Mouse (Mus musculus) CH12.LX (cell line): ENCODE measurements around the gene Iqsec3. TPM values are rescaled to one million over a fixed set of nuclear protein-coding genes. Genes with fewer than 3 reads are reported as not detected.

ENCODE experiments used
- DNase-seq: peaks from one replicate; pipeline ENCODE4 v3.0.0-alpha.2; 2013; ENCODE audit errors: extremely low read depth
- H3K27ac ChIP-seq: 2 replicates; pipeline ENCODE4 v1.5.1; 2012; ENCODE audit warnings: low read depth, mild to moderate bottlenecking, control low read depth, moderate library complexity; ENCODE audit not compliant: insufficient read depth
- H3K27me3 ChIP-seq: replicated peaks from 2 replicates; pipeline ENCODE3; 2012; ENCODE audit warnings: inconsistent platforms
- H3K36me3 ChIP-seq, 2 experiments: replicated peaks in 1 of 2; 2 replicates each; pipeline versions ENCODE3 to v1.6.1; 2012; ENCODE audit warnings: inconsistent platforms in 1 of 2, low read length in 1 of 2, mild to moderate bottlenecking in 1 of 2, mixed read lengths in 1 of 2, moderate library complexity in 1 of 2; ENCODE audit not compliant: control insufficient read depth in 1 of 2, insufficient read depth in 1 of 2
- H3K4me1 ChIP-seq, 2 experiments: 2 replicates each; pipeline ENCODE4 v1.6.1; 2012; ENCODE audit warnings: inconsistent platforms in 1 of 2, moderate library complexity in 1 of 2; ENCODE audit not compliant: insufficient read depth in 2 of 2, control insufficient read depth in 1 of 2
- H3K4me2 ChIP-seq: 2 replicates; pipeline ENCODE4 v1.6.1; 2012; ENCODE audit warnings: low read depth, mild to moderate bottlenecking, control low read depth; ENCODE audit not compliant: poor library complexity, insufficient read depth, severe bottlenecking
- H3K4me3 ChIP-seq, 3 experiments: fragments of 150-350 bp in 1 of 3; sonication (generic) in 1 of 3; replicated peaks in 1 of 3; 2 replicates each; pipeline versions ENCODE3 to v1.5.1; 2011 to 2012; ENCODE audit warnings: low read depth in 2 of 3, low read length in 2 of 3, mild to moderate bottlenecking in 2 of 3, moderate library complexity in 2 of 3, control low read depth in 1 of 3, improper control_type of control experiment in 1 of 3, inconsistent platforms in 1 of 3, mixed read lengths in 1 of 3; ENCODE audit not compliant: poor library complexity in 1 of 3
- H3K79me2 ChIP-seq: replicated peaks from 2 replicates; pipeline ENCODE4 v1.6.1; 2012; ENCODE audit warnings: mild to moderate bottlenecking, moderate library complexity; ENCODE audit not compliant: control insufficient read depth, poor library complexity, insufficient read depth, severe bottlenecking; ENCODE audit errors: extremely low read depth
- H3K9ac ChIP-seq: 2 replicates; pipeline ENCODE4 v1.6.1; 2012; ENCODE audit warnings: low read depth, mild to moderate bottlenecking, control low read depth, moderate library complexity; ENCODE audit not compliant: insufficient read depth
- H3K9me3 ChIP-seq: replicated peaks from 2 replicates; pipeline ENCODE3; 2012; ENCODE audit warnings: low read length, inconsistent platforms, mixed read lengths
- BHLHE40 ChIP-seq: IDR thresholded peaks from 2 replicates; pipeline ENCODE4 v1.6.1; 2011; ENCODE audit warnings: mild to moderate bottlenecking, low read depth, low read length, improper control_type of control experiment
- CHD1 ChIP-seq: IDR thresholded peaks from 2 replicates; pipeline ENCODE4 v1.6.1; 2012; ENCODE audit warnings: low read depth, low read length, improper control_type of control experiment, inconsistent platforms
- HCFC1 ChIP-seq: IDR thresholded peaks from 2 replicates; pipeline ENCODE4 v1.6.1; 2012; ENCODE audit warnings: low read depth, mild to moderate bottlenecking, inconsistent platforms, low read length, improper control_type of control experiment
- IRF4 ChIP-seq: IDR thresholded peaks from 2 replicates; pipeline ENCODE4 v1.6.1; 2014; ENCODE audit warnings: low read depth, mild to moderate bottlenecking, inconsistent platforms, low read length, improper control_type of control experiment
- JUN ChIP-seq: IDR thresholded peaks from 2 replicates; pipeline ENCODE4 v1.6.1; 2011; ENCODE audit warnings: low read depth, mild to moderate bottlenecking, low read length, improper control_type of control experiment, moderate library complexity; ENCODE audit not compliant: insufficient read depth
- JUND ChIP-seq: conservative IDR thresholded peaks from 2 replicates; pipeline ENCODE4 v1.6.1; 2011; ENCODE audit warnings: low read depth, low read length, improper control_type of control experiment
- MAFK ChIP-seq: IDR thresholded peaks from 2 replicates; pipeline ENCODE4 v1.6.1; 2011; ENCODE audit warnings: low read length, improper control_type of control experiment; ENCODE audit not compliant: insufficient replicate concordance
- MAZ ChIP-seq: IDR thresholded peaks from 2 replicates; pipeline ENCODE4 v1.6.1; 2012; ENCODE audit warnings: low read depth, mild to moderate bottlenecking, inconsistent platforms, low read length, improper control_type of control experiment, moderate library complexity
- NRF1 ChIP-seq: IDR thresholded peaks from 2 replicates; pipeline ENCODE4 v1.6.1; 2014; ENCODE audit warnings: low read depth, mild to moderate bottlenecking, inconsistent platforms, low read length, improper control_type of control experiment, moderate library complexity
- POLR2AphosphoS2 ChIP-seq: IDR thresholded peaks from 2 replicates; pipeline ENCODE4 v1.6.1; 2011; ENCODE audit warnings: low read depth, low read length, improper control_type of control experiment
- RAD21 ChIP-seq: IDR thresholded peaks from 2 replicates; pipeline ENCODE4 v1.6.1; 2011; ENCODE audit warnings: low read depth, mild to moderate bottlenecking, low read length, improper control_type of control experiment, moderate library complexity
- RCOR1 ChIP-seq: conservative IDR thresholded peaks from 2 replicates; pipeline ENCODE4 v1.6.1; 2012; ENCODE audit warnings: low read depth, mild to moderate bottlenecking, inconsistent platforms, low read length, improper control_type of control experiment
- SIN3A ChIP-seq: IDR thresholded peaks from 2 replicates; pipeline ENCODE4 v1.6.1; 2012; ENCODE audit warnings: low read length, improper control_type of control experiment, inconsistent platforms
- TBP ChIP-seq: conservative IDR thresholded peaks from 2 replicates; pipeline ENCODE4 v1.6.1; 2011; ENCODE audit warnings: low read depth, low read length, improper control_type of control experiment
- TCF12 ChIP-seq: IDR thresholded peaks from 2 replicates; pipeline ENCODE4 v1.6.1; 2014; ENCODE audit warnings: low read depth, mild to moderate bottlenecking, inconsistent platforms, low read length, improper control_type of control experiment
- UBTF ChIP-seq: IDR thresholded peaks from 2 replicates; pipeline ENCODE4 v1.6.1; 2012; ENCODE audit warnings: low read depth, mild to moderate bottlenecking, inconsistent platforms, low read length, improper control_type of control experiment, moderate library complexity
- ZC3H11A ChIP-seq: IDR thresholded peaks from 2 replicates; pipeline ENCODE4 v1.6.1; 2012; ENCODE audit warnings: low read depth, mild to moderate bottlenecking, inconsistent platforms, low read length, improper control_type of control experiment
- ZKSCAN1 ChIP-seq: IDR thresholded peaks from 2 replicates; pipeline ENCODE4 v1.6.1; 2012; ENCODE audit warnings: low read depth, inconsistent platforms, low read length, improper control_type of control experiment, borderline replicate concordance
- ZMIZ1 ChIP-seq: IDR thresholded peaks from 2 replicates; pipeline ENCODE4 v1.6.1; 2012; ENCODE audit warnings: low read depth, mild to moderate bottlenecking, inconsistent platforms, low read length, improper control_type of control experiment
- ZNF384 ChIP-seq: IDR thresholded peaks from 2 replicates; pipeline ENCODE4 v1.6.1; 2012; ENCODE audit warnings: low read depth, low read length, improper control_type of control experiment, inconsistent platforms
- dilution Hi-C: fragments of 300-500 bp; cut with MboI; formaldehyde crosslinking; loops from 2 replicates; pipeline ENCODE4 v1.14.3; 2020; ENCODE audit warnings: low sequenced_read_pairs; ENCODE audit not compliant: extremely low pct_unique_long_range_greater_than_20kb, extremely low pct_ligation_motif_present
- in situ Hi-C: fragments of 300-500 bp; cut with MboI; formaldehyde crosslinking; loops from 3 replicates; pipeline ENCODE4 v1.14.3; 2019; ENCODE audit warnings: low sequenced_read_pairs, low pct_ligation_motif_present, low pct_unique_long_range_greater_than_20kb, mixed read lengths
- polyA plus RNA-seq: library from polyadenylated mRNA; unstranded; fragments of >175 nt; gene quantifications from 2 replicates; pipeline ENCODE4 v1.2.1, GENCODE M21; 2012; ENCODE audit warnings: low read depth; ENCODE audit not compliant: insufficient read length
- total RNA-seq, 2 experiments: library from RNA; depleted of rRNA; stranded (reverse); fragments of 300-350 nt in 1 of 2; fragments of >200 nt in 1 of 2; gene quantifications; 2 replicates each; pipeline ENCODE4 v1.2.3; 2012 to 2014

Iqsec3 gene
- total and polyA plus RNA-seq, 3 experiments: not detected

DNA sequence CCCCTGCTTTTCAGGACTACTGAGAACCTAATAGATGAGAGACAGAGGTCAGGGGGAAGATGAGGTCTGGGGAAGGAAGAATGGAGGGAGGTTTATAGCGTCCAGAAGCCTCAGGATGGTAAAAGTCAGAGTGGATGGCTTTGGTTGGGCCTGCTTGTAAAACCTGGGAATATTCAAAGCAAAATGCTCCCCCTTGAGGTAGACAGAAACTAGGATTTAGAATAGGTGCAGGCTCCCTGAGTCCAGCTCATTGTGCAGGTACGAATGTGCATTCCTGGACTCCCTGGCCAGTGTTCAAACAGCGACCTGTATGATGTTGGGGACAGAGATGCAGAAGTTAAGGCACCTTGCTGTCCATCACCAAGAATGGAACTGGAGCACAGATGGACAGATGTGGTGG, 47.6 kb upstream of the Iqsec3 start:
- Histone ChIP-seq H3K27me3 (peaks cover 85% of the 10 kb centered on the region), H3K9me3 (no peaks in the 10 kb centered on the region), H3K4me2 (no peak overlapping the region), H3K79me2 (no peaks in the 10 kb centered on the region)
- in situ Hi-C loops (loop anchor here (25.0 kb wide), 1 partner anchor 109 kb away; no protein-coding TSS in a partner anchor), dilution Hi-C loops (no loop called here)
- DNase-seq: no peak
- no peak for TF ChIP-seq UBTF
- TF ChIP-seq ZNF384: no peak
- TF ChIP-seq, all 38 proteins: peak for 0
- no peaks in the 10 kb centered on the region for H3K36me3 ChIP-seq
- H3K4me1 ChIP-seq: no peaks in the 10 kb centered on the region; a peak in 1 of 4 replicates
- H3K27ac ChIP-seq: no peak overlapping the region
- H3K4me3 ChIP-seq: no peak overlapping the region
- no peak overlapping the region for H3K9ac ChIP-seq

GRCm38 (mm10) chr6:121519896-121520295, 46.4 kb upstream of the Iqsec3 start:
- Histone ChIP-seq H3K9me3 (no peaks in the 10 kb centered on the region), H3K27me3 (peaks cover 85% of the 10 kb centered on the region), H3K4me1 (no peaks in the 10 kb centered on the region; a peak in 1 of 4 replicates), H3K9ac (no peak overlapping the region), H3K36me3 (no peaks in the 10 kb centered on the region), H3K79me2 (no peaks in the 10 kb centered on the region), H3K4me2 (no peak overlapping the region), H3K4me3 (no peak overlapping the region)
- no peak for DNase-seq
- dilution Hi-C loops: no loop called here
- TF ChIP-seq JUND (no peak), JUN (no peak), IRF4 (no peak), NRF1 (no peak), RAD21 (no peak), MAZ (no peak), ZMIZ1 (no peak), ZC3H11A (no peak), UBTF (no peak), RCOR1 (no peak), POLR2AphosphoS2 (no peak), SIN3A (no peak), ZKSCAN1 (no peak), CHD1 (no peak), ZNF384 (no peak), BHLHE40 (no peak), MAFK (no peak), HCFC1 (no peak), TCF12 (no peak), TBP (no peak)
- TF ChIP-seq, all 38 proteins: peak for 0
- in situ Hi-C loops: loop anchor here (25.0 kb wide), 1 partner anchor 108 kb away; no protein-coding TSS in a partner anchor
- H3K27ac ChIP-seq: no peak overlapping the region
